Mouse (Mus musculus): ENCODE data around the gene Ube2e2.

DNA sequence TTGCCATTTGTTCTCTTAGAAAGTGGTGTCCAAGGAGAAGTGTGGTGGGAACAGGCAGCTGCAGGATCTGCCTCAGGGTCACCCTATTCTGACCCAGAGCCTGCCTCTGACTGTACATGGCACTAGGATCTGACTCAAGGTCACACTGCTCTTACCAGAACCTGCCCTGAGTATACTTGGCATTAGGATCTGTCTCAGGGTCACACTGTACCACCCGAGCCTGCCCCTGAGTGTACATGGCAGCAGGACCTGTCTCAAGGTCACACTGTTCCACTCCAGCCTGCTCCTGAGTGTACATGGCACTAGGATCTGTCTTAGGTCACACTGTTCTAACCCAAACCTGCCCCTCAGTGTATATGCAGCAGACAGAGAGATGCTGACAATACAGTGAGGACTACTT is 177.1 kb downstream of the Ube2e2 start:
- TF ChIP-seq CTCF (IDR thresholded peaks at IDR 0.05; ENCODE audit: low read depth, low read length): no peak
- no peak for TF ChIP-seq GATA1 (IDR thresholded peaks at IDR 0.05; ENCODE audit: borderline replicate concordance, low read length)

Data from G1E (cell line).